Mouse (Mus musculus): ENCODE data around the gene Rrp9. TPM values are rescaled to one million over a fixed set of nuclear protein-coding genes. Genes with fewer than 3 reads are reported as not detected.

The Rrp9 gene
- 56.2 and 59.5 TPM in 2 replicates for polyA plus RNA-seq (2015; fragmentation: Nextera tagmentation; extraction: Ambion mirVana)

GRCm38 (mm10) chr9:106475663-106476001 is at the start of gene Rrp9:
TSS of gene Rrp9 (plus strand) at chr9:106475963.
- Histone ChIP-seq H3K4me3 (ENCODE audit: low read length) (peak within 1 kb of the TSS; percentile 3), H3K27me3 (ENCODE audit: insufficient read depth, low read length) (no peaks in the 10 kb centered on the region), H3K36me3 (ENCODE audit: insufficient read depth, low read length) (peaks cover 2% of the 10 kb centered on the region), H3K4me1 (ENCODE audit: insufficient read depth, low read length) (peaks cover 45% of the 10 kb centered on the region), H3K4me2 (replicated peaks; ENCODE audit: low read depth, low read length) (peak within 1 kb of the TSS; percentile 37), H3K9me3 (ENCODE audit: low read length) (no peaks in the 10 kb centered on the region), H3K27ac (ENCODE audit: low read length) (peak within 1 kb of the TSS; percentile 63), H3K9ac (replicated peaks; ENCODE audit: low read length) (peak within 1 kb of the TSS; percentile 55)
- no peak for ATAC-seq (ENCODE audit: low FRiP score, low TSS enrichment)
- 83% methylated on average over 10 of the region's 10 CpGs for WGBS

GRCm38 (mm10) chr9:106428719-106429220 is 47.0 kb upstream of the Rrp9 start:
- Histone ChIP-seq H3K27ac (ENCODE audit: low read length) (peak overlapping the region; percentile 100), H3K4me3 (ENCODE audit: low read length) (peak overlapping the region; percentile 97), H3K4me1 (ENCODE audit: insufficient read depth, low read length) (peaks cover 11% of the 10 kb centered on the region), H3K27me3 (ENCODE audit: insufficient read depth, low read length) (no peaks in the 10 kb centered on the region), H3K36me3 (ENCODE audit: insufficient read depth, low read length) (peaks cover 32% of the 10 kb centered on the region), H3K9ac (replicated peaks; ENCODE audit: low read length) (peak overlapping the region; percentile 97), H3K9me3 (ENCODE audit: low read length) (no peaks in the 10 kb centered on the region), H3K4me2 (replicated peaks; ENCODE audit: low read depth, low read length) (peak overlapping the region; percentile 85)
- WGBS = 10% methylated on average over 11 of the region's 11 CpGs
- peak; percentile 64 for ATAC-seq (ENCODE audit: low FRiP score, low TSS enrichment)

GRCm38 (mm10) chr9:106429221-106430014 is 46.3 kb upstream of the Rrp9 start, which contains the start of gene Rpl29:
TSS of gene Rpl29 (plus strand) at chr9:106429454.
- Histone ChIP-seq H3K9me3 (ENCODE audit: low read length) (no peaks in the 10 kb centered on the region), H3K4me2 (replicated peaks; ENCODE audit: low read depth, low read length) (peak within 1 kb of the TSS; percentile 89)

GRCm38 (mm10) chr9:106430015-106430264 is 45.8 kb upstream of the Rrp9 start:
- peak overlapping the region; percentile 97 for H3K9ac ChIP-seq (replicated peaks; ENCODE audit: low read length)
- 0% methylated on average over 4 of the region's 4 CpGs for WGBS
- peaks cover 35% of the 10 kb centered on the region for H3K36me3 ChIP-seq (ENCODE audit: insufficient read depth, low read length)
- peaks cover 12% of the 10 kb centered on the region for H3K4me1 ChIP-seq (ENCODE audit: insufficient read depth, low read length)
- no peaks in the 10 kb centered on the region for H3K9me3 ChIP-seq (ENCODE audit: low read length)
- H3K4me3 ChIP-seq (ENCODE audit: low read length) = peak overlapping the region; percentile 97
- H3K27me3 ChIP-seq (ENCODE audit: insufficient read depth, low read length) = no peaks in the 10 kb centered on the region
- H3K4me2 ChIP-seq (replicated peaks; ENCODE audit: low read depth, low read length) = peak overlapping the region; percentile 89
- no peak for ATAC-seq (ENCODE audit: low FRiP score, low TSS enrichment)
- peak overlapping the region; percentile 100 for H3K27ac ChIP-seq (ENCODE audit: low read length)

More at GRCm38 (mm10) chr9:106429221-106430014, 46.3 kb upstream of the Rrp9 start, which contains the start of gene Rpl29:
- WGBS = under 1% methylated on average over 55 of the region's 55 CpGs
- Histone ChIP-seq H3K27me3 (ENCODE audit: insufficient read depth, low read length) (no peaks in the 10 kb centered on the region), H3K4me1 (ENCODE audit: insufficient read depth, low read length) (peaks cover 11% of the 10 kb centered on the region), H3K36me3 (ENCODE audit: insufficient read depth, low read length) (peaks cover 35% of the 10 kb centered on the region), H3K9ac (replicated peaks; ENCODE audit: low read length) (peak within 1 kb of the TSS; percentile 97), H3K4me3 (ENCODE audit: low read length) (peak within 1 kb of the TSS; percentile 97), H3K27ac (ENCODE audit: low read length) (peak within 1 kb of the TSS; percentile 100)
- peak; percentile 91 for ATAC-seq (ENCODE audit: low FRiP score, low TSS enrichment)

- H3K9me3 ChIP-seq (ENCODE audit: low read length) = no peaks in the 10 kb centered on the region
- H3K4me2 ChIP-seq (replicated peaks; ENCODE audit: low read depth, low read length) = no peak overlapping the region
- no peak for ATAC-seq (ENCODE audit: low FRiP score, low TSS enrichment)
- peaks cover 27% of the 10 kb centered on the region for H3K4me1 ChIP-seq (ENCODE audit: insufficient read depth, low read length)
- 66% methylated on average over 7 of the region's 7 CpGs for WGBS
- H3K27ac ChIP-seq (ENCODE audit: low read length) = 0 out of 2 replicates have a peak overlapping the region, but pooled peaks have one; percentile 14
- no peaks in the 10 kb centered on the region for H3K27me3 ChIP-seq (ENCODE audit: insufficient read depth, low read length)
- H3K4me3 ChIP-seq (ENCODE audit: low read length) = no peak overlapping the region
- peaks cover 40% of the 10 kb centered on the region for H3K36me3 ChIP-seq (ENCODE audit: insufficient read depth, low read length)
- no peak overlapping the region for H3K9ac ChIP-seq (replicated peaks; ENCODE audit: low read length)
These were observed 42.4 kb upstream of the Rrp9 start for GRCm38 (mm10) chr9:106433389-106433788.

GRCm38 (mm10) chr9:106436566-106436965 is 39.2 kb upstream of the Rrp9 start:
- Histone ChIP-seq H3K4me1 (ENCODE audit: insufficient read depth, low read length) (peaks cover 23% of the 10 kb centered on the region), H3K9me3 (ENCODE audit: low read length) (no peaks in the 10 kb centered on the region), H3K36me3 (ENCODE audit: insufficient read depth, low read length) (peaks cover 30% of the 10 kb centered on the region), H3K4me2 (replicated peaks; ENCODE audit: low read depth, low read length) (no peak overlapping the region), H3K27me3 (ENCODE audit: insufficient read depth, low read length) (no peaks in the 10 kb centered on the region), H3K27ac (ENCODE audit: low read length) (no peak overlapping the region), H3K9ac (replicated peaks; ENCODE audit: low read length) (no peak overlapping the region), H3K4me3 (ENCODE audit: low read length) (no peak overlapping the region)
- no peak for ATAC-seq (ENCODE audit: low FRiP score, low TSS enrichment)
- WGBS = 78% methylated on average over 9 of the region's 9 CpGs

- Histone ChIP-seq H3K4me1 (ENCODE audit: insufficient read depth, low read length) (peaks cover 34% of the 10 kb centered on the region), H3K9me3 (ENCODE audit: low read length) (no peaks in the 10 kb centered on the region)
- no peak for ATAC-seq (ENCODE audit: low FRiP score, low TSS enrichment)
These were observed 33.1 kb upstream of the Rrp9 start for GRCm38 (mm10) chr9:106442680-106443079.

GRCm38 (mm10) chr9:106444836-106445235 is 30.9 kb upstream of the Rrp9 start:
- Histone ChIP-seq H3K27me3 (ENCODE audit: insufficient read depth, low read length) (no peaks in the 10 kb centered on the region), H3K9me3 (ENCODE audit: low read length) (no peaks in the 10 kb centered on the region), H3K36me3 (ENCODE audit: insufficient read depth, low read length) (no peaks in the 10 kb centered on the region), H3K9ac (replicated peaks; ENCODE audit: low read length) (no peak overlapping the region), H3K27ac (ENCODE audit: low read length) (0 out of 2 replicates have a peak overlapping the region, but pooled peaks have one; percentile 56), H3K4me2 (replicated peaks; ENCODE audit: low read depth, low read length) (no peak overlapping the region), H3K4me1 (ENCODE audit: insufficient read depth, low read length) (peaks cover 42% of the 10 kb centered on the region), H3K4me3 (ENCODE audit: low read length) (no peak overlapping the region)
- 58% methylated on average over 4 of the region's 4 CpGs for WGBS
- ATAC-seq (ENCODE audit: low FRiP score, low TSS enrichment) = no peak

More at GRCm38 (mm10) chr9:106442680-106443079, 33.1 kb upstream of the Rrp9 start:
- Histone ChIP-seq H3K4me3 (ENCODE audit: low read length) (no peak overlapping the region), H3K27ac (ENCODE audit: low read length) (no peak overlapping the region), H3K9ac (replicated peaks; ENCODE audit: low read length) (no peak overlapping the region), H3K27me3 (ENCODE audit: insufficient read depth, low read length) (no peaks in the 10 kb centered on the region), H3K36me3 (ENCODE audit: insufficient read depth, low read length) (no peaks in the 10 kb centered on the region), H3K4me2 (replicated peaks; ENCODE audit: low read depth, low read length) (no peak overlapping the region)
- WGBS = 81% methylated on average over 5 of the region's 5 CpGs

GRCm38 (mm10) chr9:106447348-106447747 is 28.4 kb upstream of the Rrp9 start, which contains the start of the genes Abhd14b and Abhd14a:
TSS of gene Abhd14b (plus strand) at chr9:106447459.
TSS of gene Abhd14a (minus strand) at chr9:106447678.
- H3K27me3 ChIP-seq (ENCODE audit: insufficient read depth, low read length) = no peaks in the 10 kb centered on the region
- H3K4me1 ChIP-seq (ENCODE audit: insufficient read depth, low read length) = peaks cover 67% of the 10 kb centered on the region
- H3K4me3 ChIP-seq (ENCODE audit: low read length) = peak within 1 kb of the TSS; percentile 66
- peak within 1 kb of the TSS; percentile 82 for H3K4me2 ChIP-seq (replicated peaks; ENCODE audit: low read depth, low read length)
- H3K27ac ChIP-seq (ENCODE audit: low read length) = peak within 1 kb of the TSS; percentile 89
- under 1% methylated on average over 24 of the region's 24 CpGs for WGBS
- peak; percentile 89 for ATAC-seq (ENCODE audit: low FRiP score, low TSS enrichment)
- H3K9ac ChIP-seq (replicated peaks; ENCODE audit: low read length) = peak within 1 kb of the TSS; percentile 64
- H3K36me3 ChIP-seq (ENCODE audit: insufficient read depth, low read length) = no peaks in the 10 kb centered on the region
- H3K9me3 ChIP-seq (ENCODE audit: low read length) = no peaks in the 10 kb centered on the region

GRCm38 (mm10) chr9:106447951-106448350 is 27.8 kb upstream of the Rrp9 start:
- ATAC-seq (ENCODE audit: low FRiP score, low TSS enrichment) = 0 out of 2 replicates have a peak, but pooled peaks have one; percentile 0

More at GRCm38 (mm10) chr9:106447951-106448350, 27.8 kb upstream of the Rrp9 start:
- no peaks in the 10 kb centered on the region for H3K36me3 ChIP-seq (ENCODE audit: insufficient read depth, low read length)
- H3K4me1 ChIP-seq (ENCODE audit: insufficient read depth, low read length) = peaks cover 73% of the 10 kb centered on the region
- H3K27ac ChIP-seq (ENCODE audit: low read length) = peak overlapping the region; percentile 89
- H3K4me2 ChIP-seq (replicated peaks; ENCODE audit: low read depth, low read length) = peak overlapping the region; percentile 82
- no peaks in the 10 kb centered on the region for H3K9me3 ChIP-seq (ENCODE audit: low read length)
- peak overlapping the region; percentile 66 for H3K4me3 ChIP-seq (ENCODE audit: low read length)
- WGBS = 38% methylated on average over 9 of the region's 9 CpGs
- peak overlapping the region; percentile 64 for H3K9ac ChIP-seq (replicated peaks; ENCODE audit: low read length)
- H3K27me3 ChIP-seq (ENCODE audit: insufficient read depth, low read length) = no peaks in the 10 kb centered on the region
